Mouse (Mus musculus) megakaryocyte, embryonic 14.5 days (primary cell): ENCODE measurements around the gene Gm9999.

ENCODE experiments used
- FLI1 ChIP-seq: IDR thresholded peaks from 2 replicates; pipeline ENCODE4 v1.6.1; 2012; ENCODE audit warnings: low read length, inconsistent platforms, mixed read lengths
- GATA1 ChIP-seq: IDR thresholded peaks from 3 replicates; pipeline ENCODE4 v1.6.1; 2012; ENCODE audit warnings: mixed read lengths, low read length, inconsistent platforms, borderline replicate concordance

- TF ChIP-seq GATA1 (no peak), FLI1 (no peak)
These were observed 17.9 kb downstream of the Gm9999 start for GRCm38 (mm10) chr7:47001125-47001899.
